Mouse (Mus musculus): Measurements from ENCODE around the gene Ranbp3.
"Not testable (repeated sequence)": the region's sequence is repeated elsewhere in the genome, so short reads cannot be mapped to it uniquely, and the experiment has no call there.

The Ranbp3 gene

GRCm38 (mm10) chr17:56672941-56673646 lies at the start of gene Ranbp3:
TSS of gene Ranbp3 (plus strand) at chr17:56673294.
- DNase-seq (ENCODE audit: low read depth, low spot score), result peak; percentile 99

GRCm38 (mm10) chr17:56625495-56625894 lies 47.6 kb upstream of the Ranbp3 start:
- no peak for DNase-seq (ENCODE audit: low read depth, low spot score)

GRCm38 (mm10) chr17:56626260-56626659 lies 46.8 kb upstream of the Ranbp3 start:
- DNase-seq (ENCODE audit: low read depth, low spot score), result no peak

- DNase-seq (ENCODE audit: low read depth, low spot score), result peak; percentile 98
These were observed 46.2 kb upstream of the Ranbp3 start, which contains the start of gene Lonp1 for GRCm38 (mm10) chr17:56626754-56627470. TSS of gene Lonp1 (minus strand) at chr17:56626887.

- DNase-seq (ENCODE audit: low read depth, low spot score), result peak; percentile 66
These were observed 45.4 kb upstream of the Ranbp3 start, which contains the start of gene Catsperd for GRCm38 (mm10) chr17:56627530-56628277. TSS of gene Catsperd (plus strand) at chr17:56628143.

GRCm38 (mm10) chr17:56629800-56630781 lies 43.0 kb upstream of the Ranbp3 start:
- DNase-seq (ENCODE audit: low read depth, low spot score), result not testable (repeated sequence)

GRCm38 (mm10) chr17:56631807-56632206 lies 41.3 kb upstream of the Ranbp3 start:
- peak; percentile 95 for DNase-seq (ENCODE audit: low read depth, low spot score)

GRCm38 (mm10) chr17:56634023-56634422 lies 39.1 kb upstream of the Ranbp3 start:
- no peak for DNase-seq (ENCODE audit: low read depth, low spot score)

GRCm38 (mm10) chr17:56643237-56643636 lies 29.9 kb upstream of the Ranbp3 start:
- no peak for DNase-seq (ENCODE audit: low read depth, low spot score)

GRCm38 (mm10) chr17:56647546-56647945 lies 25.5 kb upstream of the Ranbp3 start:
- no peak for DNase-seq (ENCODE audit: low read depth, low spot score)

- DNase-seq (ENCODE audit: low read depth, low spot score), result peak; percentile 68
These were observed 21.3 kb upstream of the Ranbp3 start for GRCm38 (mm10) chr17:56651801-56652200.

- DNase-seq (ENCODE audit: low read depth, low spot score), result no peak
These were observed 18.3 kb upstream of the Ranbp3 start for GRCm38 (mm10) chr17:56654771-56655170.

GRCm38 (mm10) chr17:56655311-56655710 lies 17.8 kb upstream of the Ranbp3 start:
- no peak for DNase-seq (ENCODE audit: low read depth, low spot score)

- no peak for DNase-seq (ENCODE audit: low read depth, low spot score)
These were observed 16.9 kb upstream of the Ranbp3 start for GRCm38 (mm10) chr17:56656171-56656570.

GRCm38 (mm10) chr17:56663659-56664058 lies 9.4 kb upstream of the Ranbp3 start:
- DNase-seq (ENCODE audit: low read depth, low spot score), result no peak

GRCm38 (mm10) chr17:56664333-56664732 lies 8.8 kb upstream of the Ranbp3 start:
- peak; percentile 96 for DNase-seq (ENCODE audit: low read depth, low spot score)

- DNase-seq (ENCODE audit: low read depth, low spot score), result no peak
These were observed 6.7 kb upstream of the Ranbp3 start for GRCm38 (mm10) chr17:56666384-56666783.

- no peak for DNase-seq (ENCODE audit: low read depth, low spot score)
These were observed 5.5 kb upstream of the Ranbp3 start for GRCm38 (mm10) chr17:56667591-56667990.

GRCm38 (mm10) chr17:56668384-56669144 lies 4.5 kb upstream of the Ranbp3 start:
- peak; percentile 91 for DNase-seq (ENCODE audit: low read depth, low spot score)

GRCm38 (mm10) chr17:56669766-56670165 lies 3.3 kb upstream of the Ranbp3 start:
- no peak for DNase-seq (ENCODE audit: low read depth, low spot score)

All from ES-CJ7 (cell line).